Mouse (Mus musculus) brain, adult 10 weeks (tissue): ENCODE results near the gene Sesn1. TPM values are rescaled to one million over a fixed set of nuclear protein-coding genes. Genes with fewer than 3 reads are reported as not detected.

Experiments
- polyA plus RNA-seq: library from polyadenylated mRNA; stranded (reverse); fragments of 350-450 nt; fragmentation: Illumina TruSeq; extraction: RNeasy Lipid Tissue Mini Kit (QIAGEN cat#74804); gene quantifications from one replicate; pipeline ENCODE4 v1.2.3, GENCODE M21; 2015; ENCODE audit warnings: low read depth, low replicate concordance

The Sesn1 gene
- polyA plus RNA-seq: 60.1 TPM

DNA sequence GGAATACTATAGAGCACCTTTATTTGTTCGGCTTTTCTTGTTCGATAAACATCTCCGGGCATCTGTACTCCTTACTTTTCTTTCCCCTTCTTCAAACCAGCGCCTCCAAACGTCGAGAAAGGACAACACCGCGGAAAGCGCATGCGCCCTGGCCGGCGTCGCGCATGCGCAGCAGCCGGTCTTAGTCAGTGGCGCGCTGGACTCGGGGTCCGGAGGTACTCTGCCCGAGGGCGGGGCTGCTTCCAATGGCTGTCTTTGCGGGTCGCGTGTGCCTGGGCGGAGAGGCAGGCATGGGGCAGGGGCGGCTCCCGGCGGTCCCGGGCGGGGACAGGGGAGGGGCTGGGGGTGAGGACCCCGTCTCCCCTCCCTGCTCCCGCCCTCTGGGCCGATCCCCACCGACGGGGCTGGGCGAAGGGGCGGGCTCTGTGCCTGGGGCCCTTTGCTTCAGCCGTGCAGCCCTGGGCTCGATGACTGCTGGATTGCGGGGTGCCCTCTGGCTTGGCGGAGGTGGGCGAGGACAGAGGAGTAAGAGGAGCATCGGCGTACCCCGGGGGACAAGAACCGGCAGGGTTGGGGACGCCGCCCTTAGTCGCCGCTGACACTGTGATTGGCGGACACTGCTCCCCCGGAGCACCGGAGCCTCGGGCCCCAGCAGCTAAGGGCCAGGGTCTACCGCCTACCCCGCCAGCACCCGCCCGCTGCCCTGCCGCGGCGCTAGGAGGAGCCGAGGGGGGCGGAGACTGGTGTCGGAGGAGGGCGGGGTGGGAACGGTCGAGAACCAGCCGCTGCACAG, at the start of gene Sesn1, which contains the start of gene Cep57l1:
Gene Sesn1 (plus strand): TSS at position 165 of the 793 bp plus-strand sequence.
Gene Cep57l1 (minus strand): TSS at position 101 of the 793 bp plus-strand sequence.

Other genes with a start within 250 kb of the Sesn1 start
- gene Ccdc162, start 93.3 kb upstream of the Sesn1 start, polyA plus RNA-seq: 2.9 TPM
- gene Cep57l1, start 64 bp upstream of the Sesn1 start, polyA plus RNA-seq: 5.0 TPM
- gene Armc2, start 208.5 kb downstream of the Sesn1 start, polyA plus RNA-seq: 6.4 TPM